Mouse (Mus musculus) E14TG2a.4 (cell line): Measurements from ENCODE around the gene Musk.

ENCODE experiments used
- CTCF ChIP-seq: conservative IDR thresholded peaks from 2 replicates; pipeline ENCODE4 v1.5.1; 2014; ENCODE audit warnings: low read length
- POU5F1 ChIP-seq: IDR thresholded peaks from 2 replicates; pipeline ENCODE4 v1.6.1; 2014; ENCODE audit warnings: low read length, borderline replicate concordance

DNA sequence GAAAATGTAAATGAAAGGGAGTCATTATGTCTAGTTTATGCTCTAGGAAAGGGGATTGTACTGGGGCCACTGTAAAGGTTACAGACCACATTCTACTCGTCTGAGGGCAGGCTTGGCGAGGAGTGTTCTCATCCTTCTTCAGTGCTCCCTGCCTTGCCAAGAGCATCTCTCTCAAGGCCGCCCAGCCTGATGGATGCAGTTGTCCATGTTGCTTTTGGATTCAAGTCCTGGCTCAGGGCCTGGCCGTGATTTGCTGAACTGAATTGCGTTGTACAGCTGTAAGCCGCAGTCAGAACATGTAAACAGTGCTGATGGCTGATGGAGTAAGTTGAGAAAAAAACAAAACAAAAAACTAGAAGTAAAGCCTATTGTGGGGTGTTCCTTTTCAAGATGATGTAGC, 7.4 kb upstream of the Musk start:
- TF ChIP-seq CTCF = no peak
- TF ChIP-seq POU5F1 = no peak
